Mouse (Mus musculus) ES-E14 (cell line): Measurements from ENCODE around the gene Abca9. TPM values are rescaled to one million over a fixed set of nuclear protein-coding genes. Genes with fewer than 3 reads are reported as not detected.

ENCODE experiments used
- DNase-seq: peaks from one replicate; pipeline ENCODE4 v3.0.0-alpha.2; 2013; ENCODE audit warnings: low read depth, low spot score
- H3K27ac ChIP-seq: 2 replicates; pipeline ENCODE4 v1.5.1; 2012; ENCODE audit warnings: low read depth, mild to moderate bottlenecking, low read length, moderate library complexity, mixed read lengths; ENCODE audit not compliant: poor library complexity, insufficient read depth, severe bottlenecking
- H3K36me3 ChIP-seq: 2 replicates; pipeline ENCODE4 v1.6.1; 2012; ENCODE audit warnings: mild to moderate bottlenecking, low read length, moderate library complexity, mixed read lengths; ENCODE audit not compliant: control insufficient read depth, poor library complexity, insufficient read depth, severe bottlenecking
- H3K4me1 ChIP-seq, 2 experiments: fragments of 150-350 bp in 1 of 2; sonication (generic) in 1 of 2; 2 replicates each; pipeline ENCODE4 v1.6.1; 2012; ENCODE audit warnings: low read length in 2 of 2, mild to moderate bottlenecking in 1 of 2, mixed read lengths in 1 of 2; ENCODE audit not compliant: control insufficient read depth in 2 of 2, insufficient read depth in 2 of 2, poor library complexity in 1 of 2
- H3K4me3 ChIP-seq, 2 experiments: fragments of 150-350 bp in 1 of 2; sonication (generic) in 1 of 2; 2 replicates each; pipeline ENCODE4 v1.5.1; 2012; ENCODE audit warnings: low read length in 2 of 2, low read depth in 1 of 2, mild to moderate bottlenecking in 1 of 2, mixed read lengths in 1 of 2; ENCODE audit not compliant: insufficient read depth in 1 of 2, poor library complexity in 1 of 2, severe bottlenecking in 1 of 2
- H3K9ac ChIP-seq: 2 replicates; pipeline ENCODE4 v1.6.1; 2012; ENCODE audit warnings: low read depth, mild to moderate bottlenecking, low read length, mixed read lengths; ENCODE audit not compliant: poor library complexity, insufficient read depth, severe bottlenecking
- H3K9me3 ChIP-seq: fragments of 150-350 bp; sonication (generic); 2 replicates; pipeline ENCODE4 v1.6.1; 2012; ENCODE audit warnings: low read depth, mild to moderate bottlenecking, low read length; ENCODE audit not compliant: control insufficient read depth, insufficient read depth
- CHD2 ChIP-seq: IDR thresholded peaks from 2 replicates; pipeline ENCODE4 v1.6.1; 2014; ENCODE audit warnings: mild to moderate bottlenecking, low read depth, low read length, inconsistent platforms
- HCFC1 ChIP-seq: IDR thresholded peaks from 2 replicates; pipeline ENCODE4 v1.6.1; 2012; ENCODE audit warnings: low read length, inconsistent platforms, borderline replicate concordance; ENCODE audit not compliant: insufficient read depth
- MAFK ChIP-seq: IDR thresholded peaks from 2 replicates; pipeline ENCODE4 v1.6.1; 2014; ENCODE audit warnings: mild to moderate bottlenecking, low read depth, low read length, inconsistent platforms; ENCODE audit not compliant: insufficient read depth
- ZC3H11A ChIP-seq: IDR thresholded peaks from 2 replicates; pipeline ENCODE4 v1.6.1; 2012; ENCODE audit warnings: low read depth, mild to moderate bottlenecking, inconsistent platforms, low read length, borderline replicate concordance
- ZNF384 ChIP-seq: IDR thresholded peaks from 2 replicates; pipeline ENCODE4 v1.6.1; 2012; ENCODE audit warnings: low read depth, low read length, inconsistent platforms
- in situ Hi-C, 2 experiments: fragments of 600-800 bp; cut with MboI; formaldehyde crosslinking; loops; one replicate each; pipeline ENCODE4 v1.15.1; 2025; ENCODE audit warnings: low sequenced_read_pairs in 2 of 2, inconsistent platforms in 1 of 2; ENCODE audit not compliant: unreplicated experiment in 2 of 2
- total RNA-seq: library from RNA; depleted of rRNA; stranded (reverse); fragments of 300-350 nt; gene quantifications from 2 replicates; pipeline ENCODE4 v1.2.3, GENCODE M21; 2012

Abca9 gene
- total RNA-seq, 1 experiment, result 0.09 TPM

DNA sequence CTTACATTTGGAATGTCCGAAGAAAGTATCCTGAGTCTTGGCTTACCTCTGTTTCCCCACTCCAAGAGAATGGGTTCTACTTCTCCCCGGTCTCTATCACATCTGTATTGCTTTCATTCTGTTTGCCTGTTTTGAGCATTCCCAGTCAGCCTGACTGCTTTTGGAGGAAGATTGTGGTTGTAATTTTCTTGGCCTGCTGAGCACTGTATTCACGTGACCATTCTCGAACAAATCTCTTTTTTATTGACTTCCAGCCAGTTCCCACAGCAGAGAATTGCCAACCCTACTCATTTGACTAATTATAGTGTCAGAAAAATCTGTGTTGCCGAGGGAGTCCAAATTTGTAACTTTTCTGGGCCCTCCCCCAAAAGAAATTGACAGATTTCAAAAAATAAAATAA, 72.1 kb downstream of the Abca9 start, which contains the start of gene Abca8a:
Gene Abca8a, minus strand, starts transcription at position 121 of the 400 bp plus-strand sequence.
- no peak within 1 kb of the TSS for H3K9ac ChIP-seq
- in situ Hi-C loops, result no loop called here
- DNase-seq, result no peak

DNA sequence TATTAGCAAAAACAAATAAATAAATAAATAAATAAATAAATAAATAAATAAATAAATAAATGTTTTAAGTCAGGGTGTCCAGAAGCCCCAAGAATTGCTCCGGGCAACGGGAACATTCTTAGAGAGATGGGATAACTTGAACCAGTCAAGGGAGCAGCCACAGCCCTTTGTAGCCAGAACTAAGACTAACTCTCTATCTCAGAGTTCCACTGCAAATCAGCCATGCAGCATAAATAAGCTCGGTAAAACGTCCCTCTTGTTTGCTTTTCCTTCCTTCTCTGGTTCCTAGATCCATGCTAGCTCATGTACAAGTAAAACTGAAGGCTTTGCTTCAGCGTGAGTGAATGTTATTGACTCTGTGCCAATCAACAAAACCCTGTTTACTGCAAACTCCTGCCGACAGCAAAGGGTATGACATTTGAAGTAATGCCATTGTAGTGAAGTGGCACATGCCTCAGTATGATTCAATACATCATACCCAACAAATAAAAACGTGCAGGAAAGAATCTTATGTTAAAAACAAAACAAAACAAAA, 73.1 kb downstream of the Abca9 start:
- H3K4me3 ChIP-seq, result no peak overlapping the region
- no peaks in the 10 kb centered on the region for H3K36me3 ChIP-seq
- H3K27ac ChIP-seq, result no peak overlapping the region
- DNase-seq, result no peak
- no peaks in the 10 kb centered on the region for H3K4me1 ChIP-seq
- in situ Hi-C loops, result no loop called here
- TF ChIP-seq ZNF384 (no peak), HCFC1 (no peak), CHD2 (no peak), ZC3H11A (no peak), MAFK (no peak)
- no peak overlapping the region for H3K9ac ChIP-seq
- no peaks in the 10 kb centered on the region for H3K9me3 ChIP-seq

More for the DNA sequence above, 72.1 kb downstream of the Abca9 start, which contains the start of gene Abca8a:
- no peak for TF ChIP-seq ZNF384
- no peak for TF ChIP-seq MAFK
- TF ChIP-seq HCFC1, result no peak
- no peak for TF ChIP-seq CHD2
- TF ChIP-seq ZC3H11A, result no peak
- H3K4me3 ChIP-seq, result no peak within 1 kb of the TSS
- no peak within 1 kb of the TSS for H3K27ac ChIP-seq
- H3K4me1 ChIP-seq, result no peaks in the 10 kb centered on the region
- no peaks in the 10 kb centered on the region for H3K9me3 ChIP-seq
- no peaks in the 10 kb centered on the region for H3K36me3 ChIP-seq

DNA sequence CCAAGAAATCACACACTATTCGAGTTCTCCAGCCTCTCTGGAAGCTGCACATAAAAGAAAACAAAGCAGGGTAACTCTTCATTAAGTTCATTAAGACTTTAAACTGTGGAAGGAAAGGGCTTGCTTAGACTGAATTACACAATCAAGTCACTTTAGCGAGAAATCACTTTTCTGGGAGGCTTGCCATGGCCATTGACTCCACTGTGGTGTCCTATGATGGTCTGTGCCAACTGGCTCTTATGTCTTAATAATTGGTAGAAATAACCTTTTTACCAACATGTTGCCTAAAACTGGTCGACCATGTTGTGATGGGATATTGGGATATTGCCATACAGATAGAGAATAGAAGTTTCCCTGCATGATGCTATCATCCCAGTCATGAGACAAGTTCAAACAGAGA, 73.8 kb downstream of the Abca9 start:
- TF ChIP-seq HCFC1 (no peak), MAFK (no peak), ZC3H11A (no peak), CHD2 (no peak), ZNF384 (no peak)
- no peaks in the 10 kb centered on the region for H3K9me3 ChIP-seq
- DNase-seq, result no peak
- H3K27ac ChIP-seq, result no peak overlapping the region
- no peak overlapping the region for H3K9ac ChIP-seq
- no peak overlapping the region for H3K4me3 ChIP-seq
- in situ Hi-C loops, result no loop called here
- no peaks in the 10 kb centered on the region for H3K36me3 ChIP-seq
- H3K4me1 ChIP-seq, result no peaks in the 10 kb centered on the region

DNA sequence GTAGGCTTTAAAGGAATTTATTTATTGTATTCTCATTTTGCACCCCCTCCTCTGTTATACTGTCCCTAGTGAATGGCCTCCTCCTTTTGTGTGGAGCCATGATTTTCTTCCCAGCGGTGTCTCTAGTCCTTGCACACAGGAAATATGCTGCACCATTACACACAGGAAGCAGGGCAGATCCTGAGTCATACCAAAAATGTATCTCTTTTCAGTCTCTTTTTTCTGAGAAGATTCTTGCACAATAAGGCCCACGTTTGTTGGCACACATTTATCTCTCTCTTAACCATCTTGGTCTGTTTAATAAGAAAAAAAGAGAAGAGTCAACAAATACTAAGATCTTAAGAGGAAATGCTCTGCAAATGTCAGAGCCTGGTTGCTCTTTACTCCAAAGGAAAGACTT, 76.7 kb downstream of the Abca9 start:
- in situ Hi-C loops, result no loop called here
- no peak overlapping the region for H3K9ac ChIP-seq
- DNase-seq, result no peak
- H3K27ac ChIP-seq, result no peak overlapping the region
- no peak overlapping the region for H3K4me3 ChIP-seq
- no peaks in the 10 kb centered on the region for H3K4me1 ChIP-seq
- H3K36me3 ChIP-seq, result no peaks in the 10 kb centered on the region
- H3K9me3 ChIP-seq, result no peaks in the 10 kb centered on the region
- TF ChIP-seq HCFC1 (no peak), CHD2 (no peak), MAFK (no peak), ZNF384 (no peak), ZC3H11A (no peak)

DNA sequence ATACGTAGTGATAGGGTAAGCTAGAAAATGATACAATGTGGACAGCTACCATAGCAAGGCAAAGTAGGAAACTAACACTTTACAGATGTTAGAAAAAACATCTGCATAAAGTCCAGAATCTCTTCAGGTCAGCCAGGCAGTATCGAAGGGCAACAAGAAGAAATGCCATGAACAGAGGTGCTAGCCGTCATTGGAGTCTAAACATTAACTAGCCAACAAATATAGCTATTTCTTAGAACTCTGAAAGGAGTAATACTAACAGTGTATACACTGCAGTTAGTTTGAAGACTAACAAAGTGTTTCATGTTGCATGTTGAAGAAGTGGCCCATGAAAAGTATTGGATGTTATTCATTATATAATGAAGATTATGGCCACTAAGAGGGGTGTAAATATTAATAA, 95.8 kb downstream of the Abca9 start:
- in situ Hi-C loops, result no loop called here
- no peak overlapping the region for H3K27ac ChIP-seq
- TF ChIP-seq ZC3H11A, result no peak
- no peak for TF ChIP-seq HCFC1
- no peak for TF ChIP-seq CHD2
- no peak for TF ChIP-seq ZNF384
- no peak for TF ChIP-seq MAFK

More for the DNA sequence above, 95.8 kb downstream of the Abca9 start:
- DNase-seq, result no peak
- H3K9ac ChIP-seq, result no peak overlapping the region
- H3K36me3 ChIP-seq, result no peaks in the 10 kb centered on the region
- no peaks in the 10 kb centered on the region for H3K9me3 ChIP-seq
- H3K4me1 ChIP-seq, result no peaks in the 10 kb centered on the region
- H3K4me3 ChIP-seq, result no peak overlapping the region
